Mouse (Mus musculus): ENCODE measurements around the gene Zrsr2.

Gene Zrsr2

GRCm38 (mm10) chrX:163908337-163909250 lies 49.9 kb downstream of the Zrsr2 start, which contains the start of gene Ap1s2:
TSS of gene Ap1s2 (plus strand) at chrX:163909017.
- TF ChIP-seq GATA4 (IDR thresholded peaks at IDR 0.05; ENCODE audit: insufficient replicate concordance, low read length): no peak

- TF ChIP-seq GATA4 (IDR thresholded peaks at IDR 0.05; ENCODE audit: insufficient replicate concordance, low read length): no peak
Measured at GRCm38 (mm10) chrX:163908003-163908336, 50.5 kb downstream of the Zrsr2 start.

- no peak for TF ChIP-seq GATA4 (IDR thresholded peaks at IDR 0.05; ENCODE audit: insufficient replicate concordance, low read length)
Measured at GRCm38 (mm10) chrX:163906861-163907260, 51.6 kb downstream of the Zrsr2 start.

GRCm38 (mm10) chrX:163899431-163900020 lies 58.9 kb downstream of the Zrsr2 start:
- no peak for TF ChIP-seq GATA4 (IDR thresholded peaks at IDR 0.05; ENCODE audit: insufficient replicate concordance, low read length)

- TF ChIP-seq GATA4 (IDR thresholded peaks at IDR 0.05; ENCODE audit: insufficient replicate concordance, low read length): no peak
Measured at GRCm38 (mm10) chrX:163897354-163897753, 61.1 kb downstream of the Zrsr2 start.

GRCm38 (mm10) chrX:163885539-163885981 lies 72.9 kb downstream of the Zrsr2 start:
- TF ChIP-seq GATA4 (IDR thresholded peaks at IDR 0.05; ENCODE audit: insufficient replicate concordance, low read length): no peak
